Mouse (Mus musculus) heart, postnatal 10 days (tissue): ENCODE data around the gene Zp2. TPM values are rescaled to one million over a fixed set of nuclear protein-coding genes. Genes with fewer than 3 reads are reported as not detected.

ENCODE experiments used
- DNase-seq, 2 experiments: peaks; one replicate each; pipeline ENCODE4 v3.0.0; 2021
- intact Hi-C: fragments of 180-260 bp; cut with DNase I; formaldehyde crosslinking; loops from one replicate; pipeline ENCODE4 v1.15.1; 2025
- total RNA-seq, 2 experiments: library from RNA; stranded (reverse); gene quantifications; 2 replicates each; pipeline ENCODE4 v1.2.3; 2021

Gene Zp2
- total RNA-seq, result under 1 TPM; 0.30 to 0.38 TPM

DNA sequence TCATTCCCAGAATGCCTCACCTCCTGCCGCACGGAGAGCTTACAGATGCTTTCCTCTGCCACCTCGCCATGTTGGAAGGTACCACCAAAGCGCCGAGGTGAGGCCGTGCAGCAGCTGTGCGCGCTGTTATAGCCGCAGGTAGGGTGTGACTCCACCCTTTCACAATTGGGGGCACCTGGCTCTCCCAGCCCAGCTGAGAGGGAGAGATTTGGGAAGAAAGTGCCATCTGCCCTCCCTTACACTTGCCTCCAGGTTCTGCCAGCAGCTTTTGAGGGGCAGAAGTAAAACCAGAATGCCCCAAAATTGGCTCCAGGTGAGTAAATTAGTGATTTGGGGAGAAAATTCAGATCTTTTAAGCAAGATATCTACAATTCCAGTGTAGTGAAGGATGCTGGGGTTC is at the start of gene Zp2:
Gene Zp2, minus strand, starts transcription at position 101 of the 400 bp plus-strand sequence.
- DNase-seq, result no peak
- intact Hi-C loops, result no loop called here

DNA sequence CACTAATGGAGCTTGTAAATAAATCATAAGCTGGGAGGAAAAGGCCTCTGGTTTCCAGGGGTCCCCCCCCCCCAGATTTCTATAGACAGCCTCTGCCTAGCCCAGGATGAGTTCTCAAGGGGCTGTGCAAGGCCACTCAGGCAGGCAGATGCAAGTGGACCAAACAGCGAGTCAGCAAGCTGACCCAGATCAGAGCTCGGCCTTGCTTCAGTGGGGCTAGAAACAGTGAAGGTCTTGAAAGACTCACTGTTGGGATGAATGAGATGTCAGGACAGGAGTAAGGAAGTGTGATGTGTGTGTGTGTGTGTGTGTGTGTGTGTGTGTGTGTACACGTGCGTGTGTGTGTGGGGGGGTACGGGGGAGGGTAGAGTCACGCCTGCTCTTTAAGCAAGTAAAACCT is 47.7 kb upstream of the Zp2 start:
- no peak for DNase-seq

DNA sequence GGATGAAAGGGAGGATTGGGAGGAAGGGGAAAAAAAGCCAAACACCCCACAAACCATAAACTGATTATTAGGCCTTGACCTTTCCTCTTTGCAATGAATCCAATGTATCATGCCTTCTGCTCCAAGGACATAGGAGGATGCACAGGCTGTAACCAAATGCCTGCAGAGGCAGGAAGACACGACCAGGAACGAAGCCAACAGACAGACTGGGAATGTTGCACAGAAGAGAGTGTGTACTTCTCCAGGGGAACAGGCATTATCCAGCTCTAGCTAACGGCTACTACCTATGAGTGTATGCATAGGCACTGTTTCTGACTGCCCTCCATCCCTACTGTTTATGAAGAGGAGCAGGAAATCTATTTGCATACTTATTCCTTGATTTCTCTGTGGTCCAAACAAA is 47.1 kb upstream of the Zp2 start:
- intact Hi-C loops, result no loop called here
- DNase-seq, result no peak

More for the DNA sequence above, 47.7 kb upstream of the Zp2 start:
- intact Hi-C loops, result no loop called here

DNA sequence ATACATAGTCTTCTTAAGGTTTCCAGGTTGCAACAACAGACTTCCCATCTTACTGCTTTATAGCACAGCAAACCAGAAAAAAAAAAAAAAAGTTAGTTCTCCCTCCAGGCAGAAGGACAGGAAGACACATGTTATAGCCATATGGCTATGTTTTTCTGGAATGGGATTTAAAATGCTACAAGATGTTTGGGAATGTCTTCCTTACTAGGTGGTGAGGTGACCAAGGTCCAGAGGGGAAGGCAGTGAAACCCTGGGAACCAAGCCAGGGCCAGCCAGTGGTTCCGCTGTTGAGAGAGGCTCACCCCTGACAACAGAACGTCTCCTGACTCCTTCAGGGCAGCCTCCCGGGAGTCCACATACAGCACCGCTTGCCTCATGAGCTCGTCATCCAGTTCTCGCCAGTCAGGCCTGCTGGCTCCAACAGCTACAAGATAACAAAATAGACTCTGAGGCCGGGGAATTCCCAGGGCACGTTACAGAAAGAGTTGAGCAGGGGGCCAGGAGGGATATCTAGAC is 45.1 kb upstream of the Zp2 start:
- intact Hi-C loops, result no loop called here
- peak; percentile 15 to 24 for DNase-seq

DNA sequence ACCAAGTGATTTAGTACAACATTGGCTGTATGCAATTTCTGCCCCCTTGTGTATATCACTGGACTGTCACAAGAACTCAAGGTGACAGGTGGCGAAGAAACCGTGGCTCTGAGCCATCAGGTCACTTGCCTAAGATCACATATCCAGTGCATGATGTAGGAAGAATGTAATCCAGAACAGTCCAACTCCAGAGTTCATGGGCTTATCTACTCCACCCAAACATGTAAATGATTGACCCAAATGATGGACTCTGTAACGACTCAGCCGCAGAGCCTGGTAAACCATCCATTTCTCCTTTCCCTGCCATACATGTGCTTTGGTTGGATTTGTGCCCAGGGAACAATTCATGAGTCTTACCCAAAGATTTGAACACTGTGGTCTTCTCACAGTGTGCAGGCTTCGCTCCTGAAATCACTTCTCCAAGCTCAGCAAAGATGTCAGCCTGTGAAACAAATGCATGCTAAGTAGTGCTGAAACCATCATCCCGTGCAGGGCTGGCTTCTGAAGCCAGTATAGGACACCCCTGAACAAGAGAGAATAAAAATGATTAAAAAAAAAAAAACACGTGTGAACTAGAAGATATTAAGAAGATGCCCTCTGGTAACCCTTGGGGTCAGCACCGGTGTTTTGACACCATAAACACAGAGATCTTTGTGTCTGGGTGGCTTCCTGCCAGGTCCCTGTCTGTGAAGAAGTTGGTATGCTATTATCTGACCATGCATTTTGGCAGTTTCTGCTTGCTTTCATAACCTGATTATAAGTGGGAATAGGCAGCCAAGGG is 44.5 kb upstream of the Zp2 start:
- intact Hi-C loops, result no loop called here
- DNase-seq, result no peak

DNA sequence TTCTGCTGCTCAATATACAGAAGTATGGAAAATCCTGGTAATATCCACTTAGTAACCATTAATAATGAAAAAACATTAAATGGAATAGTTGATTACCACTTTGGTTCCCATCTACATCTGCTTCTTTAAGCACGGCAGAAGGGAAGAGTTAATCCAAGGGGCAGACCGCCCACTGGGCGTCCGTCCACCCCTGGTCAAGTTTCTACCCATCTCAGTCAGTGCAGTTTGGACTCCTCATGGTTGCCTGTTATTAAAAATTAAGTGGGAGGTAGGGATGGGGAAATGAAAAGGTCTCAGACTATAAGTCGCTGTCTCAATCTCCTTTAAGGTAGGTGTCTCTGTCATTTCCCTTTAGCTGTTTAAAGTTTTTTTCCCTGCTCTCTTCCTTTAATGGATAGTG is 43.9 kb upstream of the Zp2 start:
- no peak for DNase-seq
- intact Hi-C loops, result no loop called here

DNA sequence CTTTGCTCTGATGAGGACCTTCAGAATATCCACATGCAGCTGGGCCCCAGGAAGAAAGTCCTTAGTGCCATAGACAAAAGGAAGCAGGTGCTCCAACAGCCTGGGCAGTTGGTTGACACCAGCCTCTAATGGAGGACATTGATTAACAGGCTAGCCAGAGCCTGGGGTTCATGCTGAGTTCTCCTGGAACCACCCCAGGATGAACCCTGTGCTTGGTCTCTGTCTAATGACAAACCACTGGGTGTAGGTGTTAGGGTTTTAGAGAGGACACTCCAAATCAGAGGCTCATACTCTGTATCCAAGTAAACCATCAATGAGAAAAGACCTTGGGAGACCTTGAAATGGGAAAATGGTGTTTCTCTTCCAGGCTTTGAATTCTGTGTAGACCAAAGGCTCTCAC is 37.8 kb upstream of the Zp2 start:
- intact Hi-C loops, result no loop called here
- DNase-seq, result no peak

DNA sequence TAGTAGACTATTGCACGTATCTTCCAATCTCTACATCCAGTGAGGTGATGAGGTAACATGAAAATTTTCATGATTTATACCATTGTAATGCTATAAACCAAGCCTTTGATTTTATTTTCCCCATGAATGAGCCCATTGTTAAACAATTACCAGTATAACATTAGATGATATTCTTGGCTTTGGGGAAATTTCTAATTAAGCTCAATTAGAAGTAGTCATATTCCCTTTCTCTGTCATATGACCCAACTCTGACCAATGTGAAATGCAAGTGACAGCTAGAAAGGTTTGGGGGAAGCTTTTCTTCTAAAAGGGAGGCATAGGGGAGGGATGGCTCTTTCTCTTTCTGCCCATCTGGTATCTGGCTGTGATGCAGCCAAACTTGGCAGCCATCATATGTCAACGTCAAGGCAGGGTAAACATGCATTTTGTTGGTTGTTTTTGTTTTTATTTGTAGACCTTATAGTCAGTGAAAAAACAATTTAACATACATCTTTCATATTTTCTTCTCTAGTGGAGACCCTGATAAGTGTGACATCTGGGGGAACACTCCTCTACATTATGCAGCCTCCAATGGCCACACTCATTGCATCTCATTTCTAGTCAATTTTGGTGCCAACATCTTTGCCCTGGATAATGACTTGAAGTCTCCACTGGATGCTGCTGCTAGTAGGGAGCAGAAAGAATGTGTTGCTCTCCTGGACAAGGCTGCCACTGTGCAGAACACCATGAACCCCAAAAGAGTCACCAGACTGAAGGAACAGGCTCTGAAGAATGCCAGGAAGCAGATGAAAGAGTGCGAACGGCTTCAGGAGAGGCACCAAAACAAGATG is 36.5 kb upstream of the Zp2 start:
- intact Hi-C loops, result no loop called here

DNA sequence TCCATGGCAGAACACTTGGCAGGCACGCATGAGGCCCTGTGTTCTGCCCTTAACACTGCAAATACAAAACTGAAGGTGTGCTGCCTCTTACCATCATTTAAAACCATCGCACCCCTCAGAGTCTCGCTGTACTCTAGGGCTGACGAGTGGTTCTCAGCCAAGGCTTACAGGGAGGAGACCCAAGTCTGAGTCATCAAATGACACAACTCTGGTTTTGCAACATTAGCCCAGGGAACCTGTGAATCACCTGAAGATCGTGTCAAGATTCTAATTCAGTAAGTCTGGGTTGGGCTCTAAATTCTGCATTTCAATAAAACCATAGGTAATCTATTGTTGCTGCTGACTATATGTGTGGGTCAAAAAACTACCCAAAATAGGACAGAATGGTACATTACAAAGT is 35.5 kb upstream of the Zp2 start:
- intact Hi-C loops, result no loop called here
- no peak for DNase-seq

More for the DNA sequence above, 36.5 kb upstream of the Zp2 start:
- no peak for DNase-seq

DNA sequence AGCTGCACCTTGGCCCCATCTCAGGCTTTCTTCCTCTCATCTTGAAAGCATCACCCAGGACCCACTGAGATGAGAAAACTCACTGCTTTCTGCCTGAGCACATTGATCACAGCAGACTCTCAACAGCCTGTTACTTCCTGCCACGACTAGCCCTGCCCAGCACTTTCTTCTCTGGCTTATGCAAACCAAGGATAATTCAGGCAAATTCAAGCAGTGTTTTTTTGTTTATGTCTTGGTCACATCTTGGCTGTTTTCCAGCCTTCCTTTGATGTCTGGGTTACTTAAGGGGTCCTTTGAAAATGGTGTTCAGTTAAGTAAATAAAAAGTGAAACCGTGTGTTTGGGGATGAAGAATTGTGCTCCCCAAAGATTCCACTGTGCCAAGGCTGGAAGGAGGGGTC is 33.8 kb upstream of the Zp2 start:
- no peak for DNase-seq
- intact Hi-C loops, result no loop called here

DNA sequence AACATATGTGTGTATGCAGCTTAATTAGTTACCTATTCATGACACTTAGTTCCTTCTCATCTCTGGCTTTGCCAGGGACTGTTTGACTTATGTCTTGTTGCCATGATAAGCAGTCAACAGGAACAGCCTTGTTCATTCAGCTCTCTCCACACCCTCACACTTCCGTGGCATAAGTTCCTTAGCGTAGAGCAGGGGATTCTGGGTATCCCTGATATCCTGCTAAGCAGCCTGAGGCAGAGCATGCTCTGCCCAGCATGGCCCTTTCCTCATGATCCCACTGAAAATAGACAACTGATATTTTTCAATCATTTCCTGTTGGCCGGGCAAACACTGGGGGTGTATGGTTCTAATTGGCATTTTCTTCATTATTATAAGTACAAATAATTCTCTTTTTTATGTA is 32.5 kb upstream of the Zp2 start:
- intact Hi-C loops, result no loop called here

DNA sequence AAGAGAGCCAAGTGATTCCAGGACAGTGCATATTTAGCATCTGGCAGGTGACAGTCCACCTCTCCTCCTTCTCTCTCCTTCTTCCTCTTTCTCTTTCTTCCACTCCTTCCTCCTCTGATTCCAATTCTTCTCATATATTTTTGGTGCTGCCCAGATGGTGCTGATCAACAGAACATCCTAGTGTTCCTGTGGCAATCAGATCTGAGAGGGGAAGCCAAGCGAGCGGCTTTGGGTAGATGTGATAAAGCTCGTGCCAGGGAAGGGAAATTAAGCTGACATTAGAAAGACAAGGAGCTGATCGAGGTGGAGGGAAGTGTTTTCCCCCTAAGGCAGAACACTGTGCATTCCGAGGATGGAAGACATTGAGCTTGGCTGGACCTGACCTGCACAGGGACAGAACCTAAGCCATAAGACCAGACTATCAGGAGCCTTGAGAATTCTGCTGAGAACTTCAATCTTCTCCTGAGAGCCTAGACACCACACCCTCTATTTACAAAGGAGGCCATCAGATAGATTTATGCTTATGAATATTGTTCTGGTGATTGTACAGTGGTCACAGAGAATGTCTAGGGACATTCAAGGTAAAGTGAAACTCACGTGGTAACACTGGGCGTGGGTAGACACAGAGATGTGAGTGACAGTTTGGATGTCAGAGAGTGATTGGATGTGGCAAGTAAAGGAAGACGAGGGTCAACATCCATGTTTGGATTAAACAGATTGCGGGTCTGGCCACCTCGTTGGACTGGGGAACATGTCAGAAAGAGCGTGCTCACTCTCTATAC is 29.8 kb upstream of the Zp2 start:
- intact Hi-C loops, result no loop called here
- no peak for DNase-seq

More for the DNA sequence above, 32.5 kb upstream of the Zp2 start:
- DNase-seq, result no peak

DNA sequence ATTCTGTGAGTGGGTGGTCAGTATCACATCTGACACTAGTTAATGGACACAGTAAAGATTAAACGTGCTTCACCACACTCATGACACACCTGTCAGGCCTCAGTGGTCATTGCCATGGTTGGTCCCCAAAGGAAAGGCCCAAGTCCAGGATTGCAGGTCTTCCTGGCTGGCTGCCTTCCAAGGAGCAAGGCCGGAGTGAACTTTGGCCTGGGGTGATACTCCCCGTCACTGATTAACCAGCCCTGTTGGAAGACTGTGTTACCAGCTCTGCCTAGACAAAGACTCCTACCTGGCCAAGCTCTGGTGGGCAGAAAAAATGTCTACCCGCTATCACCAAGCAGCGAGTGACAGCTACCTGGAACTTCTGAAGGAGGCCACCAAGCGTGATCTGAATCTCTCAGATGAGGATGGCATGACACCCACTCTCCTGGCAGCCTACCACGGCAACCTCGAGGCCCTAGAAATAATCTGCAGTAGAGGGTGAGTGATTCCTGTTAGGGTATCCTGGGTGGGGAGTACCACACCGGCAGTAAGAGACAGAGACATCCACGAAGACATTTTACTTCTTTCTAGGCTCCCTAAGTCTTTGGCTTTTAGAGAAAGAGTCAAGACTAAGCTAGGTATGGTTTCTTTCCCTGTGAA is 28.6 kb upstream of the Zp2 start, which contains the start of gene Anks4b:
Gene Anks4b, plus strand, starts transcription at position 256 of the 642 bp plus-strand sequence.
- intact Hi-C loops, result no loop called here
- no peak for DNase-seq

DNA sequence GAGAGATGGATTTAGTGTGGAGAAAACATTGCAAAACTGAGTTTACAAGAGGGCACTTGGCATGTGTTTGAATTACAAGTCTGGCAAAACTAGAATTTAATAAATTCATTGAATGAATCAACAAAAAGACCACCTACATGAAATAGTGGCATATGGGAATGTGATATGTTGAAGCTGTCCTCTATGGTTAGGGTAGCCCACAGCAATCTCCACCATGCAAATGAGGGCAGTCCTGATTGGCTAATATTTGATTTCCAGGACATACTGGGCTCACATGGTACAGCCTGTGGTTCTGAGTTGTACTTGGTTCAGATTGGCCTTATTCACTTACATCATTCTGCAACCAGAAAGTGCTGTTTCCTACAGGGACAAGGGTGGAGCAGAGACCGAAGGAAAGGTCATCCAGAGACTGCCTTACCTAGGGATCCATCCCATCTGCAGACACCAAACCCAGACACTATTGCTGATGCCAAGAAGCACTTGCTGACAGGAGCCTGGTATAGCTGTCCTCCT is 27.2 kb upstream of the Zp2 start:
- DNase-seq, result no peak
- intact Hi-C loops, result no loop called here

DNA sequence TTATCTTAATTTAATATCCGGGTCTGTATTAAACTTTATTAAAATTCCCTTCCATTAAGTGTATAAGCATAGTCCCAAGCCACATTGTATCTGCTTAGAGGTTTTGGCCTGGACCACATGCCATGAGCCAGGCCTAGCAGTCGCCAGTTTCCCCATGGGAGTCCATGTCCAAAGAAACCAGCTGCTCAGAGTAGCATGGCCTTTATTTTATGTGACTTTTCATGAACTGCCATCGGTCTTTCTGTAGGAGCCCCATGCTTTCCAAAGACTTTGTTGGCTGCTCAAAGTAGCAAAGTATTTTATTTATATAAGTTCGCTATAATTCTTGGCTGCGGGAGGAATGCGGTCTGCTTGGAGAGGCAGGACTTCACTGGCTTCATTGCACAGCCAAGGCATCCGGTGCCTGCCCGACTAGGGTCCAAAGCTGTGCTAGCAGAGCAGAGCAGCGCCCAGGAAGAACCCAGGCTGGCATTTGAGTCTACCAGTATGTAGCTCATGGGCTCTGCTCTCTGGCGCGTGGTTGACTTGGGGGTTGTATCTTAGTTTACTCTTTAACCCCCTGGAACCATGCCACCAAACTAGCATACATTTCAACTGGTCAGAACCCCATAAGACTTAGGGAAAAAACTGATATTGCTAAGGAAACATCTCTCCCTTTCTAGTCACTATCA is 18.6 kb upstream of the Zp2 start:
- DNase-seq, result peak in 1 of 2 experiments; percentile 7
- intact Hi-C loops, result no loop called here

DNA sequence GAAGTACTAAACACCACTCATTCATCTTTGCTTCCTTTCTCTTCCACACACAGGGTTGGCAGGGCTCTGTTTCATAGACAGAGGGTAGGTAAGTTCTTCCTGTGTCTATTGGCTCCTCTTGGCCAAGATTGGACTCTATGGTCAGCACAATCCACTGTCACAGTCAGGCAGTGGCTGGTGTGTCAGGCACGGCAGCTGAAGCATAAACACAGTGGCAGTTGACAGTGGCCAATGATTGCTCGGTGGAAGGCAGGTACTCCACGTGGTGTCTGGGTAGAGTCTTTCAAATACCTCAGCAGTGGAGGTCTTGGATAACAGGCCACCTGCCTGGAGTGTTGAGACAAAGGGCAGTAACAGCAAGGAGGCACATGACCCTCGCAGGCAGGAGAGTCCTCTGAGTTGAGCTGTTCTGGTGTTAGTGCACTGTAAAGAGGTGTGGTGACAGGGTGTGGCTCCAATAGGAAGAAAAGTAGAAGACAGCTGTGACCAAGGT is 13.1 kb upstream of the Zp2 start:
- no peak for DNase-seq
- intact Hi-C loops, result no loop called here

DNA sequence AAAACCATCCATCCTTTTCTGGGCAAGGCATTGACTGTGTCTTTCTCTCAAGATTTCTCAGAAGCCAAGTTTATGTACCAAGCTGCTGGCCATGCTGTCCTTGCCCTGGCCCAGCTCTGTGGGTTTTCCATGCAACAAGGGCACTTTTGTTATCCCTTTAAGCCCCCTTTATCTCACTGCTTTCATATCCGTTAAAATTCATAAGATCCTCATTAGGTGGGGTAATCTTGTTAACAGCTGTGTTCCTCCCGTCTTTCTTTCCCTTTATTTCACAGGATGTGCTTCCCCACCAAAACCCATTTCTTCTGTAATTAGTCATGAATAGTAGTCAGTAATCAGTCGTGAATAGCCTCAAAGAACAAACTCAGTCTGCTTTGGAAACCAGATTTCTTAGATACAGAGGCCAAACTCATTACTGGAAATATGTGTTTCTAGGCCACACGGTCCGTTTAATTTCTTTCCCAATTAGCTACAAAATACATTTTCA is 12.5 kb upstream of the Zp2 start:
- intact Hi-C loops, result no loop called here
- no peak for DNase-seq

DNA sequence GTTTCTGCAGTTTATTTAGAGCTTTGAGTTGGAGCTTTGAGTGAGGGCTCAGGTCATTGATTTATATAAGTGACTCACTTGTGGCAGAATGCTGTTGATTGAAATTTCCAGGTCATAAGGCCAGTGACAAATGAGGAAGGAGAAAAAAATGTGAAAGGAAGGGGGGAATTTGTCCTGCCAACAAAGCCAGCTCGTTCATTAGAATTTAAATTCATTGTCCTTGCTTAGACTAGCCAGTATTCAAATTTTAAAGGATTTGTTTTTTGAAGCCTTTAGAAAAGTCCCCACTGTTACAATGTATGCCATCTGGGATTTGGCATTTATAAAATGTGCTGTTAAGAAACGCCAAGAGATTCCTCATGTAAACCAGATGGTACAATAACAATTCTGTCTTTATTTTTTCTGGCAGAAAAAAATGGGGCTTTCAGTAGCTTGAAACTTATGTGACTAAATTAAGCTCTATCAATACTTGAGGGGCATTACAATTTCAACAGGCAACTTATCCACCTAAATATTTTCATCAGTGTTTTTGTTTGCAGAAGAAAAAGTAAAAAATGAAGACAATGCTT is 11.8 kb upstream of the Zp2 start:
- DNase-seq, result no peak
- intact Hi-C loops, result no loop called here

DNA sequence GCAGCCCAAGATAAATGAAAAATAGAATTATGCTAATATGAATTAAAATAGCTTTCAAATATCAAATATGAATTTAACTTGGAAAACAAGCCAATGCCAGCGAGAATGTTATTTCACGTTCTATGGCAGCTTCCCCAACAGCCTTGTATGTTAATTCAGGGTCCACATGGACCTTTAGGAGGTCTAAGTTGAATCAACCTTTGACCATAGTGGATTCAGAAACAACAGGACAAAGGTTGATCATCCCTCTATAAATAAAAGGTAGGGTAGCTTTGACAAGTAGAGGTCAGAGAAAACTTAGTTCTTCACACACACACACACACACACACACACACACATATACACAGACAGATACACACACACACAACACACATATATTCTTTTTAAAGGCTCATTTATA is 5.8 kb upstream of the Zp2 start:
- intact Hi-C loops, result no loop called here
- DNase-seq, result no peak
